Mouse (Mus musculus) MEL (cell line): ENCODE data around the gene Slf1.

ENCODE experiments used
- BHLHE40 ChIP-seq: IDR thresholded peaks from 2 replicates; pipeline ENCODE4 v1.6.1; 2012; ENCODE audit warnings: low read depth, mild to moderate bottlenecking, inconsistent platforms, low read length, improper control_type of control experiment, borderline replicate concordance
- CTCF ChIP-seq, 3 experiments: IDR thresholded peaks in 2 of 3; conservative IDR thresholded peaks in 1 of 3; 2 replicates each; pipeline ENCODE4 v1.5.1; 2011 to 2012; ENCODE audit warnings: low read length in 3 of 3, low read depth in 2 of 3, mild to moderate bottlenecking in 2 of 3, improper control_type of control experiment in 1 of 3, inconsistent platforms in 1 of 3, mixed read lengths in 1 of 3, moderate library complexity in 1 of 3; ENCODE audit not compliant: control insufficient read depth in 1 of 3, insufficient read depth in 1 of 3, poor library complexity in 1 of 3, severe bottlenecking in 1 of 3
- E2F4 ChIP-seq: IDR thresholded peaks from 2 replicates; pipeline ENCODE4 v1.6.1; 2011; ENCODE audit warnings: low read depth, low read length, improper control_type of control experiment, borderline replicate concordance
- EP300 ChIP-seq, 2 experiments: IDR thresholded peaks; 2 replicates each; pipeline ENCODE4 v1.6.1; 2011; ENCODE audit warnings: improper control_type of control experiment in 2 of 2, low read length in 2 of 2, low read depth in 1 of 2, mild to moderate bottlenecking in 1 of 2
- ETS1 ChIP-seq: IDR thresholded peaks from 2 replicates; pipeline ENCODE4 v1.6.1; 2012; ENCODE audit warnings: low read depth, mild to moderate bottlenecking, inconsistent platforms, low read length, improper control_type of control experiment, moderate library complexity
- MAZ ChIP-seq: IDR thresholded peaks from 2 replicates; pipeline ENCODE4 v1.6.1; 2012; ENCODE audit warnings: low read depth, mild to moderate bottlenecking, inconsistent platforms, low read length, improper control_type of control experiment
- POLR2A ChIP-seq, 2 experiments: IDR thresholded peaks; 2 replicates each; pipeline ENCODE4 v1.6.1; 2011 to 2012; ENCODE audit warnings: low read length in 2 of 2, mild to moderate bottlenecking in 2 of 2, control low read depth in 1 of 2, improper control_type of control experiment in 1 of 2, low read depth in 1 of 2, moderate library complexity in 1 of 2; ENCODE audit not compliant: control insufficient read depth in 1 of 2, insufficient read depth in 1 of 2, poor library complexity in 1 of 2
- TCF12 ChIP-seq: IDR thresholded peaks from 2 replicates; pipeline ENCODE4 v1.6.1; 2014; ENCODE audit warnings: low read depth, mild to moderate bottlenecking, inconsistent platforms, low read length, improper control_type of control experiment, moderate library complexity

- TF ChIP-seq CTCF (IDR thresholded peaks at IDR 0.05 in 2 of 3, conservative IDR thresholded peaks at IDR 0.05 in 1 of 3; ENCODE audit: control insufficient read depth in 1 of 3, insufficient read depth in 1 of 3, low read depth in 2 of 3, low read length in 3 of 3, poor library complexity in 1 of 3, severe bottlenecking in 1 of 3) (no peak), E2F4 (no peak), POLR2A (IDR thresholded peaks at IDR 0.05; ENCODE audit: control insufficient read depth in 1 of 2, insufficient read depth in 1 of 2, low read depth in 1 of 2, low read length in 2 of 2, poor library complexity in 1 of 2) (no peak), MAZ (no peak), EP300 (IDR thresholded peaks at IDR 0.05; ENCODE audit: low read depth in 1 of 2, low read length in 2 of 2) (no peak), ETS1 (no peak), BHLHE40 (no peak), TCF12 (no peak)
Observed at GRCm38 (mm10) chr13:77047179-77047931, 87.9 kb downstream of the Slf1 start.
